Mouse (Mus musculus): ENCODE data around the gene Kif11.
A peak's percentile ranks its signal among the peaks of the same experiment; 100 is the strongest.

The Kif11 gene

GRCm38 (mm10) chr19:37378816-37379215 is 2.6 kb downstream of the Kif11 start:
- DNase-seq: no peak

- DNase-seq: no peak
Measured at GRCm38 (mm10) chr19:37386126-37386525, 9.9 kb downstream of the Kif11 start.

- DNase-seq: no peak
Measured at GRCm38 (mm10) chr19:37391869-37392268, 15.7 kb downstream of the Kif11 start.

GRCm38 (mm10) chr19:37396279-37396678 is 20.1 kb downstream of the Kif11 start:
- no peak for DNase-seq

- no peak for DNase-seq
Measured at GRCm38 (mm10) chr19:37400936-37401335, 24.7 kb downstream of the Kif11 start.

- DNase-seq: peak; percentile 11
Measured at GRCm38 (mm10) chr19:37418294-37418693, 42.1 kb downstream of the Kif11 start.

- peak; percentile 31 for DNase-seq
Measured at GRCm38 (mm10) chr19:37419613-37420012, 43.4 kb downstream of the Kif11 start.

GRCm38 (mm10) chr19:37428589-37428988 is 52.4 kb downstream of the Kif11 start:
- DNase-seq: no peak

GRCm38 (mm10) chr19:37431139-37431756 is 55.0 kb downstream of the Kif11 start:
- DNase-seq: no peak

- no peak for DNase-seq
Measured at GRCm38 (mm10) chr19:37432868-37433570, 56.8 kb downstream of the Kif11 start.

- DNase-seq: peak; percentile 38
Measured at GRCm38 (mm10) chr19:37433895-37434262, 57.7 kb downstream of the Kif11 start.

GRCm38 (mm10) chr19:37434263-37434951 is 58.2 kb downstream of the Kif11 start, which contains the start of gene Hhex:
TSS of gene Hhex (plus strand) at chr19:37434810.
- DNase-seq: peak; percentile 67

GRCm38 (mm10) chr19:37435041-37435852 is 59.0 kb downstream of the Kif11 start:
- peak; percentile 72 for DNase-seq

GRCm38 (mm10) chr19:37435853-37436174 is 59.6 kb downstream of the Kif11 start:
- no peak for DNase-seq

- DNase-seq: no peak
Measured at GRCm38 (mm10) chr19:37436514-37437288, 60.5 kb downstream of the Kif11 start.

GRCm38 (mm10) chr19:37437289-37437606 is 61.0 kb downstream of the Kif11 start:
- no peak for DNase-seq

GRCm38 (mm10) chr19:37440181-37440580 is 64.0 kb downstream of the Kif11 start:
- DNase-seq: no peak

- DNase-seq: no peak
Measured at GRCm38 (mm10) chr19:37440708-37441475, 64.7 kb downstream of the Kif11 start.

- no peak for DNase-seq
Measured at GRCm38 (mm10) chr19:37442524-37443286, 66.5 kb downstream of the Kif11 start.

- no peak for DNase-seq
Measured at GRCm38 (mm10) chr19:37443631-37444140, 67.5 kb downstream of the Kif11 start.

GRCm38 (mm10) chr19:37448212-37448611 is 72.0 kb downstream of the Kif11 start:
- DNase-seq: no peak

Measured in kidney, adult 11 months (tissue).